Mouse (Mus musculus) bone marrow, adult 2 months (tissue): ENCODE measurements around the gene Pdk1. TPM values are rescaled to one million over a fixed set of nuclear protein-coding genes. Genes with fewer than 3 reads are reported as not detected.
"Not testable (repeated sequence)": the region's sequence is repeated elsewhere in the genome, so short reads cannot be mapped to it uniquely, and the experiment has no call there.

ENCODE experiments used
- H3K27ac ChIP-seq: fragments of 200-500 bp; 2 replicates; pipeline ENCODE4 v1.5.1; 2012; ENCODE audit warnings: low read depth, mild to moderate bottlenecking, control low read depth, inconsistent platforms, low read length; ENCODE audit not compliant: control insufficient read depth, poor library complexity, insufficient read depth
- H3K4me1 ChIP-seq: fragments of 200-500 bp; 2 replicates; pipeline ENCODE4 v1.6.1; 2011; ENCODE audit warnings: low read length; ENCODE audit not compliant: control insufficient read depth, insufficient read depth
- H3K4me3 ChIP-seq: fragments of 200-500 bp; replicated peaks from 2 replicates; pipeline ENCODE3; 2011; ENCODE audit warnings: mild to moderate bottlenecking, low read depth, low read length, control low read depth; ENCODE audit not compliant: control insufficient read depth
- CTCF ChIP-seq: fragments of 200-500 bp; IDR thresholded peaks from 2 replicates; pipeline ENCODE4 v1.5.1; 2011; ENCODE audit warnings: low read length, control low read depth; ENCODE audit not compliant: control insufficient read depth, insufficient read depth
- POLR2A ChIP-seq: fragments of 200-500 bp; IDR thresholded peaks from 2 replicates; pipeline ENCODE4 v1.6.1; 2011; ENCODE audit warnings: low read depth, mild to moderate bottlenecking, control low read depth, low read length, borderline replicate concordance; ENCODE audit not compliant: control insufficient read depth
- WGBS: fragments of 180-500 bp; shearing (Covaris S2); methylation state at CpG from one replicate; pipeline ENCODE4 v1.1.7; 2018; 5-methylcytosine and 5-hydroxymethylcytosine counted together
- polyA plus RNA-seq: library from polyadenylated mRNA; stranded (reverse); fragments of >200 nt; gene quantifications from 2 replicates; pipeline ENCODE4 v1.2.4, GENCODE M21; 2011; ENCODE audit warnings: low replicate concordance; ENCODE audit not compliant: missing spikeins, insufficient read depth, insufficient read length

The Pdk1 gene
- polyA plus RNA-seq, 1 experiment, result 24.1 TPM

DNA sequence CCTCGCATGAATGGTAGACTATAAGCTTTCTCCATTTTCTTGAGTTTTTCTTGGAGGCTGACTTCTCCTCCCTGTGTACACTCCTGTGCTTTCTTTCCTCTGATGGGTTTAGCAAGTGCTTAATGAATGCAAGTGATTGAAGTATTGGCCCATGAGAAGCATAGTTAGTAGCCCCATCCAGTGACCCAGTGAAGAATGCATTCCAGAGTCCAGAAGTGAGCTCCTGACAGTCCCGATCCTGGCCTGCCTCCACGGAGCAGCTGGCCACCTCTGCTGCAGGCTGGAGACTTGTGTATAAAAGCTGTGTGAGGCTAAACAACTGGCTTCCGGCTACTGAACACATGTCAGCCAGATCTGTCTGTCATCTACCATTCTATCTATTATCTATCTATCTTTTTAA lies 35.8 kb upstream of the Pdk1 start:
- H3K4me1 ChIP-seq, result no peaks in the 10 kb centered on the region

DNA sequence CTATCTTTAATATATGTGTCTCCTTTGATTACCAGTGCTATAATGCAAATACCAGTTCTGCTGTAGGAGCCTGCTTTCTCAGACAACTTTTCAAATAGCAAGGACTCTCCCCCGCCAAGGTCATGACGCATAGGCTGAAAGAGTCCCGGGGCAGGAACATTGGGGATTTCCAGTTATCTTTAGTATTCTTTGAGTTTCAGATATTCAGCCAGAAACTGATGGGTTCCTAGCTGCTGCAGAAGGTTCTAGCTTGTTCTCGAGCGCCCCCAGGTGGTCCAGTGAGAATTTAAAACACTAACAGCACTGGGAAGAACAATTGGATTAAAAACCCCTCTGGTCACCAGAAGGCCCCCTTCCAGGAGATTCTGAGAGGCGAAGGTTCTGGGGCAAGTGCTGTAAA lies 35.2 kb upstream of the Pdk1 start:
- no peak for TF ChIP-seq POLR2A
- peak; percentile 64 for TF ChIP-seq CTCF

More for the DNA sequence above, 35.8 kb upstream of the Pdk1 start:
- 84% methylated on average over 4 of the region's 4 CpGs for WGBS
- no peak for TF ChIP-seq POLR2A
- no peak for TF ChIP-seq CTCF
- H3K4me3 ChIP-seq, result no peak overlapping the region
- no peak overlapping the region for H3K27ac ChIP-seq

GRCm38 (mm10) chr2:71843316-71843715 lies 29.7 kb upstream of the Pdk1 start:
- Histone ChIP-seq H3K4me1 (no peaks in the 10 kb centered on the region), H3K27ac (no peak overlapping the region), H3K4me3 (no peak overlapping the region)
- TF ChIP-seq POLR2A (no peak), CTCF (no peak)
- 12% methylated on average over 9 of the region's 9 CpGs for WGBS

More for the DNA sequence above, 35.2 kb upstream of the Pdk1 start:
- WGBS, result 25% methylated on average over 6 of the region's 6 CpGs
- Histone ChIP-seq H3K4me1 (no peaks in the 10 kb centered on the region), H3K4me3 (no peak overlapping the region), H3K27ac (no peak overlapping the region)

- no peak overlapping the region for H3K4me3 ChIP-seq
- no peaks in the 10 kb centered on the region for H3K4me1 ChIP-seq
- TF ChIP-seq CTCF (no peak), POLR2A (no peak)
- no peak overlapping the region for H3K27ac ChIP-seq
- 77% methylated on average over 6 of the region's 6 CpGs for WGBS
Measured at GRCm38 (mm10) chr2:71844906-71845305, 28.1 kb upstream of the Pdk1 start.

DNA sequence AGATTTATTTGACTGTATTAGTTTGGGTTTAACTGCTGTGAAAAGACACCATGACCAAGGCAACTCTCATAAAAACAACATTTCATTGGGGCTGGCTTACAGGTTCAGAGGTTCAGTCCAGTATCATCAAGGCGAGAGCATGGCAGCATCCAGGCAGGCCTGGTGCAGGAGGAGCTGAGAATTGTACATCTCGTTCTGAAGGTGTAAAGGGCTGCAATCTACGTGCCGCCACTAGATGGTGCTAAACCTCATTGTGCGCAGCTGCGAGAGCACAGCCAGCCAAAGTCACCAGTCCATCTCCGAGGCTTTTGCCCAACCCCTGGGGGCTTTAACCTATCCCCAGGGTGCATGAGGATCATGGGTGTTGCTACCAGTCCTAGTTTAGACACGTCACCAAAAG lies 20.9 kb upstream of the Pdk1 start:
- H3K4me3 ChIP-seq, H3K4me1 ChIP-seq, H3K27ac ChIP-seq: not testable (repeated sequence)
- TF ChIP-seq CTCF, result peak; percentile 38
- WGBS, result 11% methylated on average over 6 of the region's 8 CpGs

DNA sequence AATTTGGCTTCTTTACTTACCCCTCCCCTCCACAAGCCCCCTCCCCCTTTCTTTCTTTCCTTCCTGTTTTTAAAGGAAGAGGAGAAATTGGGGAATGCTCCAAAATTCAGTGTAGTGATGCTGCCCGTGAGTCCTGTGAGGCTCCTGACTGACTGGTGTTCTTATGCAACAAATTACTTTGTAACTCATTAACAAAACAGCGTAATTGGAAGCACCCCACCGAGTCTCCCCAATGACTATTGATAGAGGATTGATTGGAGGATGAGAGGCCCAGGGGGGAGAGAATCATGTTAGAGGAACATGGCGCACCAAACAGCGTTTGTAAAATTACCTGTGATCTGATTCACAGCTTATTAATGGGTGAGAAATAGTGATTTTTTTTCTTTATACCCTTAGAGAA lies 17.9 kb upstream of the Pdk1 start:
- 77% methylated on average over 5 of the region's 5 CpGs for WGBS
- H3K27ac ChIP-seq, result no peak overlapping the region
- TF ChIP-seq POLR2A, result no peak
- no peak for TF ChIP-seq CTCF
- H3K4me3 ChIP-seq, result no peak overlapping the region
- H3K4me1 ChIP-seq, result no peaks in the 10 kb centered on the region

- no peak overlapping the region for H3K4me3 ChIP-seq
- WGBS, result 34% methylated on average over 5 of the region's 5 CpGs
- H3K4me1 ChIP-seq, result peaks cover 1% of the 10 kb centered on the region; the same call in 1 of the 2 replicates
- H3K27ac ChIP-seq, result no peak overlapping the region
- no peak for TF ChIP-seq CTCF
- TF ChIP-seq POLR2A, result no peak
Measured at GRCm38 (mm10) chr2:71863531-71864173, 9.4 kb upstream of the Pdk1 start.

GRCm38 (mm10) chr2:71865022-71865421 lies 8.0 kb upstream of the Pdk1 start:
- peaks cover 1% of the 10 kb centered on the region; the same call in 1 of the 2 replicates for H3K4me1 ChIP-seq
- 68% methylated on average over 3 of the region's 3 CpGs for WGBS
- no peak overlapping the region for H3K4me3 ChIP-seq
- no peak for TF ChIP-seq POLR2A
- TF ChIP-seq CTCF, result no peak
- no peak overlapping the region for H3K27ac ChIP-seq

DNA sequence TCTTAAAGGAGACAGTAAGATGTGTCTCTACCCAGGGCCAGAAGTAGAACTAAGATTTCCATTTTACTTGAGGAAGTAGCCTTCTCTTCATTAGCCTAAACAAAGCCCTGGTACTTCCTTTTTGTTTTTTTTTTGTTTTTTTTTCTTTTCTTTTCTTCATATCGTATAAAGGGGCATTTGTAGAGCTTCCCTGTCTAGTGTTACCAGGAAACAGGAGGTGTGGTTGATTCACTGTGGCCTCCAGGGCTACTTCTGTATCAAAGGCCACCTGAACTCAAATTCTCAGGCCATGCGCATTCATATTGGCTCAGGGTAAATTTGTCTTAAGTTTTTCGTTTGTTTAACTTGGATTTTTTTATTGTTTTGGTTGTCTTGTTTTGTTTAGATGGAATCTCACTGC lies 7.1 kb upstream of the Pdk1 start:
- whole genome bisulfite sequencing, result 33% methylated on average over 3 of the region's 3 CpGs
- no peak for TF ChIP-seq CTCF
- no peak for TF ChIP-seq POLR2A
- Histone ChIP-seq H3K4me1 (peaks cover 1% of the 10 kb centered on the region; the same call in 1 of the 2 replicates), H3K4me3 (no peak overlapping the region), H3K27ac (peak overlapping the region; percentile 61)
